Mouse (Mus musculus) kidney, postnatal 10 days (tissue): ENCODE measurements at regions not wholly inside any gene's neighbourhood (a gene's known extent, or its start where the extent isn't known, plus 50 kb on each side); places are given as distances from the start of the nearest gene placed in this dataset.

ENCODE experiments used
- DNase-seq: peaks from one replicate; pipeline ENCODE4 v3.0.0; 2021; ENCODE audit warnings: mixed read lengths

DNA sequence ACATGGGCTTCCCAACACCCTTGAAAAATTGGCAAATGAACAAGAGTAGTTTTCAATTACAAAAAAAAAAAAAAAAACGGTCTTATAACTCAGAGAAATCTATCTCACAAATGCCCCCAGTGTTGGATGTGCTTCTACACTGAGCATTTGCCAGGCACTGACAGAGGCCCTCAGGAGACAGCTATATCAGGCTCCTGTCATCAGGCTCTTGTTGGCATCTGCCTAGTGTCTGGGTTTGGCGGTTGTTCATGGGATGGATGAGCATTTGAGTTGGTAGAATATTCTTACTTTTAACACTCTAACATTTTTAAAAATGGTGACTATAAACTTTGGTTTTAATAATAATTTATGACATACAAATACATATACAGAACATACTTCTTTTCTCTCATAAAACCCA is 1555.4 kb upstream of the Map3k7 start:
- DNase-seq = no peak

DNA sequence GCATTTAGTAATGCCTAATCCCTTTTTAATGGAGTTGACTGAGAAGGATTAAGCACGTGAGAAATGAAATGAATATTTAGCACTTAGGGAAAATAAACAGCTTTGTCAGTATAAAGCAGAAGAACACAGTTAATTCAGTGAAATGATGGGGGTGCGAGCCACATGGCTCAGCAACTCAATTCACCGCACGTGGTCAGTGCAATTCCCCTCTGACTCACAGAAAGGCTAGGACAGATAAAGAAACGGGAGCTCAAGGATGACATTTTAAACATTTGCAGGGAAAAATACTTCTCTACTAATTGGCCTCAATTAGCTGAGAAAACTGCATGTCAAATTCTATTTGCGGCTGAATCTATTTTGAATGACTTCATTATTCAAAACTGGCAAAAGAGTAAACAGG is 1516.3 kb upstream of the Map3k7 start:
- DNase-seq = no peak

DNA sequence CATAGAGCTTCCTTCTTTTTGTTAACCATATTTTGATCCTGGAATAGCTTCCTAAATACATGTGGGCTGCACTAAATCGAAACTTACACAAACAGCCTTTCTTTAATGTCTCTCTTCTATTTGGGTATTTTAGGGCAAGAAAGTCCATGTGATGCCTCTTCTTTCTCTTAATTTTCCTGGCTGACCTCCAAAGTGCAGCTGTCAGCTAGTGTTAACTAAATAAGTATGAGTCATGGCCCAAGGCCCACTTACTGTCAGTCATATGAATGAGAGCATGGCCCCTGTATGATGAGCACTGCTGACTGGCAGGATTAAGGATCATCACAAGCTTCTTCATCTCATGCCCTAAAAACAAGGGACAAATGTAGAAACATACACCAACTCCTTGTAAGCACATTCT is 1513.5 kb upstream of the Map3k7 start:
- DNase-seq = peak; percentile 17

DNA sequence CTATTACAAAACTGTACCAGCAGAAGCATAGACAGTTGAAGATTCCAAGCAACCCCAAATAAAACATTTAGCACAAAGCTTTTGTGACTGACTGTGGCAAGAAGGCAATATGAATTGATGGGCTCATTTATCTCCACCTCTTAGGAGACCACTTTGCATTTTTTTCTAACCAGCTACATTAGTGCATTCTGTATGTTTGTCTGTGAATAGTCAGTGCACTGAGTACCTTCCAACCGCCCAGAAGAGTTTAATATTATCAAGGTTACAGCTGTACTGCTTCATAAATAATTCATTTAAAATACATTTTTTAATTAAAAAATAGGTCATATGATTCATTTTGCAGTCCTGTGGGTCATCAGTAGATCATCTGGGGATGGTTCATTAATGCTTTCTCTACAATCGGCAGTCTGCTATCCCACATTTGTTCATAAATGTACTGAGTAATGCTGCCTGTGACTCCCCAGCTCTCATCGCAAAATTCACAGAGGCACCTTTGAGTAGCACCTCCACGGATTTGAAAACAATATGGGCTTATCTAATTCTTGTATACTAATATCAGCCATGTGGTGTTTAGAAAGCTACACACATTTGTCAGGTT is 1496.5 kb upstream of the Map3k7 start:
- no peak for DNase-seq

DNA sequence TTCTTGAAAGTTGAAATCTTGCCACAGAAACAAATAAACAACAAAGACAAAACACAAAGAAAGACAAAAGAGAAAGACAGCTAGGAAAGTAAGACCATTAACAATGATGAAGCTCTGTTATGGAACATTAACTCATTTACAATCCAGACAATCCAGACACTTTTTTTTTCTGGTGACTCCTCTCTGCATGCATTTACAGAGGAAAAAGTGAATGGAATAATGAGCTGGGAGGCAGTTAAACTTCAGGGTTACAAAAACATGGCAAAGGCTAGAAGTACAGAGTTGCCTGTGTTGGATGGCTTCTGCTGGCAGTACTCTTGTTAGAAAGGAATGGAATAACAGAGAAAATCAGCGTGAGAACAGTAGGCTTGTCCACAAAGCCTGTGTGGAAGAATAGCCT is 1487.3 kb upstream of the Map3k7 start:
- DNase-seq = no peak

DNA sequence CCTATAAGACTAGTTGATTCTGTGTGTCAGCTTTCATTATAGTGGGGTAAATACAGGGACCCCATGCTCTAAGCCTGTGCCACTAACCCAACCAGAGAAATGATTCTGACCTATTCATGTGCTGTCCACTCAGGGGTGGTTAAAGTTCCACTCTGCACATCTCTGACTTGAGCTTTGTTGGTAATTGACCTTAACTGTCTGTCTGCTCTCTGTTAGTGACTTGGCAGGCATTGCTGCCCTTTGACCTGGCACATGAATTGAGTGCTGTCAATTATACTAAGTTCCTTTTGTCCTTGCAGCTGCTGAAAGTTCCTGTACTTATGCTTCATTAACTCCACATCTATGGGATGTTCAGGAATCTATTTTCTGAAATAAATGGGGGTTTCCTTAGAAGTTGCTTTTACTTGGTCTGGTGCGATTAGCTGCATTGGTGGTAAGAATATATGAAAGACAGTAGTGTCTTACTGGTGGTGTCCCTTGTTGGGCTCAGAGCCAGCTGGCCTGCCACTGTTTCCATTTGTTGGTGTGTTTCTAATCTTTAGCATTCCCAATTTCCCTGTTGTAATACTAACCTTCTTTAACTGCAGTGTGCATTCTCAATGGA is 1463.7 kb upstream of the Map3k7 start:
- peak; percentile 5 for DNase-seq
